Mouse (Mus musculus): ENCODE data around the gene Elmo1. TPM values are rescaled to one million over a fixed set of nuclear protein-coding genes. Genes with fewer than 3 reads are reported as not detected.

The Elmo1 gene
- polyA plus RNA-seq, 1 experiment from 2014 or later, result 31.3 TPM

GRCm38 (mm10) chr13:20208867-20209266 is 118.5 kb downstream of the Elmo1 start:
- 43% methylated on average over 5 of the region's 5 CpGs for WGBS (ENCODE audit: missing documents)
- H3K27ac ChIP-seq, result peak overlapping the region; percentile 85
- H3K4me3 ChIP-seq (ENCODE audit: inconsistent target), result no peak overlapping the region

DNA sequence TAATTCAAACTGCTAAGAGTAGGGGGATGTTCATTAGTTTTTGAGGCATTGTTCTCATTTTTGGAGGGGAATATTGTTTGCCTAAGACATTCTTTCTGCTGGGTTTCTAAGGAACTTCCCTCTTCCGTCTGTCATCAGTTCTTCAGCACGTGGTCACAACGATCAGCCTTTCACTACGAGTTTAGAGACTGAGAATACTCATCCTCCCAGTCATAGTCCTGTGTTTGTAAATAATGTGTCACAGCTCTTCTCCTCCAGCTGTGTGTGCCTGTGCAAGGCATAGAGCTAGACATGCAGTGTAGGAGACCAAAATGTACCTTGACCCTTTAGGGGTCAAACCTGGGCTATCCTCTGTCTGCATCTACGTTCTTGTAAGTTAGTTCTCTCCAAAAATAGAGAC is 121.4 kb downstream of the Elmo1 start:
- no peak overlapping the region for H3K27ac ChIP-seq
- no peaks in the 10 kb centered on the region; the same call in 1 of the 2 replicates for H3K36me3 ChIP-seq (ENCODE audit: inconsistent target)
- no peak overlapping the region for H3K4me3 ChIP-seq (ENCODE audit: inconsistent target)
- WGBS (ENCODE audit: missing documents), result 31% methylated on average over 5 of the region's 5 CpGs
- peaks cover 33% of the 10 kb centered on the region for H3K79me2 ChIP-seq (ENCODE audit: inconsistent target)

More at GRCm38 (mm10) chr13:20208867-20209266, 118.5 kb downstream of the Elmo1 start:
- Histone ChIP-seq H3K79me2 (ENCODE audit: inconsistent target) (peaks cover 57% of the 10 kb centered on the region), H3K36me3 (ENCODE audit: inconsistent target) (no peaks in the 10 kb centered on the region; the same call in 1 of the 2 replicates)

- H3K27ac ChIP-seq, result no peak overlapping the region
- WGBS (ENCODE audit: missing documents), result 67% methylated on average over 6 of the region's 6 CpGs
Observed at GRCm38 (mm10) chr13:20212665-20213064, 122.3 kb downstream of the Elmo1 start.

DNA sequence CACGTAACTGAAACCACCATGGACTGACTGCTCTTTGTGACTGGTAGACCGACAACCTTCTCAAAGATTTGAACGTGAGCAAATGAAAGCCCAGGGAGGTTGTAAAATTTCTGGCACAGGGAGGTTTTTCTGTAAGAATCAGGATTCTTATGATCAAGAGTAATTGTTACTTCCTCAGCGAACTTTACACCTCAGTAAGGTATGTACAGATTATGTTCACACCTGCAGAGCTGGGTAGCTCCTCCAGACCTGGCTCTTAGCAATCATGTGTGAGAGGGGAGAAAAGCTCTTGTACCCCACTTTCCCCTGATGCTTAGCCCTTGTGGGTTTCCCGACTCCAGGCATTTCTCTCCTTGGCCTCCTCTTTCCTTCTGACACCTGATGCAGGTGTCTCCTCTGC is 123.5 kb downstream of the Elmo1 start:
- Histone ChIP-seq H3K36me3 (ENCODE audit: inconsistent target) (no peaks in the 10 kb centered on the region; the same call in 1 of the 2 replicates), H3K79me2 (ENCODE audit: inconsistent target) (peaks cover 32% of the 10 kb centered on the region), H3K27ac (no peak overlapping the region), H3K4me3 (ENCODE audit: inconsistent target) (no peak overlapping the region)
- WGBS (ENCODE audit: missing documents), result 93% methylated on average over 5 of the region's 5 CpGs

More at GRCm38 (mm10) chr13:20212665-20213064, 122.3 kb downstream of the Elmo1 start:
- Histone ChIP-seq H3K79me2 (ENCODE audit: inconsistent target) (peaks cover 32% of the 10 kb centered on the region), H3K4me3 (ENCODE audit: inconsistent target) (no peak overlapping the region), H3K36me3 (ENCODE audit: inconsistent target) (no peaks in the 10 kb centered on the region; the same call in 1 of the 2 replicates)

GRCm38 (mm10) chr13:20217453-20218090 is 127.2 kb downstream of the Elmo1 start:
- Histone ChIP-seq H3K79me2 (ENCODE audit: inconsistent target) (peaks cover 31% of the 10 kb centered on the region), H3K27ac (no peak overlapping the region), H3K4me3 (ENCODE audit: inconsistent target) (no peak overlapping the region), H3K36me3 (ENCODE audit: inconsistent target) (no peaks in the 10 kb centered on the region; the same call in 1 of the 2 replicates)
- WGBS (ENCODE audit: missing documents), result 98% methylated on average over 4 of the region's 4 CpGs

GRCm38 (mm10) chr13:20218126-20218525 is 127.7 kb downstream of the Elmo1 start:
- Histone ChIP-seq H3K27ac (no peak overlapping the region), H3K79me2 (ENCODE audit: inconsistent target) (peaks cover 33% of the 10 kb centered on the region), H3K4me3 (ENCODE audit: inconsistent target) (no peak overlapping the region), H3K36me3 (ENCODE audit: inconsistent target) (no peaks in the 10 kb centered on the region; the same call in 1 of the 2 replicates)
- 85% methylated on average over 4 of the region's 4 CpGs for WGBS (ENCODE audit: missing documents)

- Histone ChIP-seq H3K79me2 (ENCODE audit: inconsistent target) (peaks cover 38% of the 10 kb centered on the region), H3K27ac (no peak overlapping the region), H3K36me3 (ENCODE audit: inconsistent target) (no peaks in the 10 kb centered on the region), H3K4me3 (ENCODE audit: inconsistent target) (no peak overlapping the region)
Observed at GRCm38 (mm10) chr13:20220414-20220813, 130.0 kb downstream of the Elmo1 start.

DNA sequence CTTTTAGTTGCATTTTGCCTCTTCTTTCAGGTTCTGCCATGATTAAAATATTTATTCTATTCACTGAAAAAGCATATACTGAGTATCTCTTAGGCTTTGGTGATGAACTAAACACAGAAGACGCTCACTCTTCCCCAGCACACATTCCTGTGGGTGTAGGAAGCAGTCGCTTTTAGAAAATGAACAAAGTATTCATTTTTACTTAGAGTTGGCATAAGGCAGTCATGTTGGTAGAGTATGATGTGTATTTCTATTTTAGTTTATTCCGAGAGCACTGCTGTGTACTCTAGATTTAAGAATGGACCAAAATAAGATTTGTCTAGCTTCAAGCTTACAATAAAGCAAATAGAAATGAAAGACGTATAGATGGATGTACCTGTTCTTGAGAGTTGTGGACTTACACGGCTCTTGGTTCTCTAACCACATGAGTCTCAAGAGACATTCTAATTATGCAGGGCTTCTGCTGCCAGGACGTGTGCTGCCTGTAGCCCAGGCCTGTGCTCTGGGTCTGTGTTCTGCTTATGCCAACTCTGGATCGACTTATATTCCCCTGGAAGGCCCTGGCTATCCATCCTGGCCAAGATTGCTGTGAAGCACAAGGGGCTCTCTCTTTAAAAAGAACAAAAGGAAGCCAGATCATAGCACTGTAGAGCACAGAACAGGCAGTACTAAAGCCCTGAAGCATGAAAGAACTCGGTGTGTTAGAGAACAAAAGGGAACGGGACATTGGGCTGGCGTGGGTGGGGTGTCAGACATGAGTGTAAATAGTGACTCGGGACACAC is 137.7 kb downstream of the Elmo1 start:
- H3K27ac ChIP-seq, result no peak overlapping the region

GRCm38 (mm10) chr13:20231837-20232728 is 141.7 kb downstream of the Elmo1 start:
- Histone ChIP-seq H3K79me2 (ENCODE audit: inconsistent target) (peaks cover 90% of the 10 kb centered on the region), H3K27ac (no peak overlapping the region), H3K36me3 (ENCODE audit: inconsistent target) (no peaks in the 10 kb centered on the region), H3K4me3 (ENCODE audit: inconsistent target) (no peak overlapping the region)
- WGBS (ENCODE audit: missing documents), result 29% methylated on average over 11 of the region's 11 CpGs

More for the DNA sequence above, 137.7 kb downstream of the Elmo1 start:
- Histone ChIP-seq H3K36me3 (ENCODE audit: inconsistent target) (no peaks in the 10 kb centered on the region), H3K79me2 (ENCODE audit: inconsistent target) (peaks cover 83% of the 10 kb centered on the region), H3K4me3 (ENCODE audit: inconsistent target) (no peak overlapping the region)
- WGBS (ENCODE audit: missing documents), result 93% methylated on average over 11 of the region's 11 CpGs

- WGBS (ENCODE audit: missing documents), result 96% methylated on average over 7 of the region's 7 CpGs
- Histone ChIP-seq H3K4me3 (ENCODE audit: inconsistent target) (no peak overlapping the region), H3K36me3 (ENCODE audit: inconsistent target) (no peaks in the 10 kb centered on the region)
Observed at GRCm38 (mm10) chr13:20233707-20234106, 143.3 kb downstream of the Elmo1 start.

DNA sequence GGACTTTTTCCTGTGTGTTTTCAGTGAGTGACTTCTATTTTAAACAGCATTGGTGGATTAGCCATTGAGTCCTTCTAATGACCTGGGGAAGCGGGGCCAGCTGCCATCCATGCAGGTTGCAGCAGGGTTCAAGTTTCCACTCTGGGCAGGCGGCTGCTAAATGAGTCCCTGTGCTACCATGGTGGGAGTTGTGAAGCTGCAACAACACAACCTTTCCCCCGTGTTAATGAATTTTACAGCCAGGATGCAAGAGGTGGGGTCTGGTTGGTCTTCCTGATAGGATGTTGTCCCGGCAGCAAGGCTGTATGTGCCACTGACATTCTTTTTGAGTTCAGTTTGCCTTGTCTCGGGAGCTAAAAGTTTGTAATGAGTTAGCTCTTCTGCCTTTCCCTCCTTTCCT is 147.2 kb downstream of the Elmo1 start:
- WGBS (ENCODE audit: missing documents), result 98% methylated on average over 5 of the region's 5 CpGs
- Histone ChIP-seq H3K36me3 (ENCODE audit: inconsistent target) (no peaks in the 10 kb centered on the region), H3K79me2 (ENCODE audit: inconsistent target) (peaks cover 96% of the 10 kb centered on the region), H3K27ac (no peak overlapping the region), H3K4me3 (ENCODE audit: inconsistent target) (no peak overlapping the region)

More at GRCm38 (mm10) chr13:20233707-20234106, 143.3 kb downstream of the Elmo1 start:
- no peak overlapping the region for H3K27ac ChIP-seq
- H3K79me2 ChIP-seq (ENCODE audit: inconsistent target), result peaks cover 90% of the 10 kb centered on the region

DNA sequence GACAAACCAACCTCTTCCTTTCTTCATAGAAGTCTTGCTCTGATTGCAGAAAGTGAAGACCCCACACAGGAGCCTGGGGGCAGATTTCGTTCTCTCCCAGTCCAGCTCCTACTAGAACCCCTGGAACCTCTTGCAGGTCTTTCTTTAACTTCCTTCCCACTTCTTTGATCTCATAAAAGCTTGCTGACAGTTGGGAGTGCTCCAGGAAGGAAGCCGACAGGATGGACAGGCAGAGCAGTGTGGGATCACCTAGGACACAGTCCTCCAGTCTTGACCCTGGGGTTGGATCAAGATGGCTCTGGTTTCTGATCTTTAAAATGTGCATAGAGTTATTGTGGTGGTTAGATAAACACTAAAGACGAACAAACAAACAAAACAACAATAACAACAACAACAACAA is 147.8 kb downstream of the Elmo1 start:
- H3K4me3 ChIP-seq (ENCODE audit: inconsistent target), result no peak overlapping the region
- H3K79me2 ChIP-seq (ENCODE audit: inconsistent target), result peaks cover 96% of the 10 kb centered on the region
- H3K27ac ChIP-seq, result no peak overlapping the region
- WGBS (ENCODE audit: missing documents), result 82% methylated on average over 3 of the region's 3 CpGs
- H3K36me3 ChIP-seq (ENCODE audit: inconsistent target), result no peaks in the 10 kb centered on the region

- H3K4me3 ChIP-seq (ENCODE audit: inconsistent target), result no peak overlapping the region
- no peaks in the 10 kb centered on the region for H3K36me3 ChIP-seq (ENCODE audit: inconsistent target)
- H3K27ac ChIP-seq, result no peak overlapping the region
- H3K79me2 ChIP-seq (ENCODE audit: inconsistent target), result peaks cover 94% of the 10 kb centered on the region
- WGBS (ENCODE audit: missing documents), result 33% methylated on average over 3 of the region's 3 CpGs
Observed at GRCm38 (mm10) chr13:20238743-20239142, 148.3 kb downstream of the Elmo1 start.

GRCm38 (mm10) chr13:20250069-20250668 is 159.8 kb downstream of the Elmo1 start:
- H3K27ac ChIP-seq, result no peak overlapping the region
- no peak overlapping the region for H3K4me3 ChIP-seq (ENCODE audit: inconsistent target)
- H3K36me3 ChIP-seq (ENCODE audit: inconsistent target), result peaks cover 21% of the 10 kb centered on the region; the same call in 1 of the 2 replicates
- H3K79me2 ChIP-seq (ENCODE audit: inconsistent target), result peaks cover 38% of the 10 kb centered on the region; the same call in 1 of the 2 replicates

All from macrophage (primary cell).